Mouse (Mus musculus): ENCODE results near the gene Dhx15.

The Dhx15 gene

GRCm38 (mm10) chr5:52110808-52111663 is 79.3 kb downstream of the Dhx15 start:
- no peak for DNase-seq (ENCODE audit: low read depth, low spot score)
